19 mouse cellular contexts compared by ENCODE assay signal in genomic region chr10:9406101-9406500, GRCm38 (mm10).
"Had no signal": no experiment of that assay in that cellular context is flagged by ENCODE, and none has a peak within 500 bp of the region (broad histone marks: within the 10 kb centered on the region; RNA-seq: fewer than 3 reads in every experiment).

No protein-coding gene starts in this region.

- H3K9ac ChIP-seq: limb, embryonic 15.5 days; liver, embryonic 14.5 days; liver, postnatal 0 days; lung, embryonic 14.5 days; midbrain, embryonic 13.5 days; neural tube, embryonic 12.5 days had no signal

- ATAC-seq: intestine, postnatal 0 days; liver, postnatal 0 days; midbrain, embryonic 13.5 days had no signal

- H3K27ac ChIP-seq: kidney, postnatal 0 days; limb, embryonic 15.5 days; liver, embryonic 14.5 days; macrophage; midbrain, embryonic 13.5 days; neural tube, embryonic 12.5 days; stomach, postnatal 0 days had no signal

- H3K4me1 ChIP-seq: limb, embryonic 15.5 days; neural tube, embryonic 12.5 days had no signal

- H3K4me3 ChIP-seq: limb, embryonic 15.5 days; midbrain, embryonic 13.5 days; neural tube, embryonic 12.5 days had no signal

- H3K27me3 ChIP-seq: limb, embryonic 15.5 days; midbrain, embryonic 13.5 days; neural tube, embryonic 12.5 days had no signal

- H3K4me2 ChIP-seq: limb, embryonic 15.5 days; liver, embryonic 11.5 days; lung, embryonic 14.5 days; midbrain, embryonic 13.5 days; neural tube, embryonic 12.5 days had no signal

- H3K9me3 ChIP-seq: limb, embryonic 15.5 days; midbrain, embryonic 13.5 days; neural tube, embryonic 12.5 days had no signal

- DNase-seq: kidney, adult 2 months; kidney, postnatal 25 days; liver, postnatal 0 days; lung, embryonic 14.5 days; right cerebral cortex, adult 18-20 months; right cerebral cortex, postnatal 14 days; right cerebral cortex, postnatal 4 days; thymus, adult 2 months; thymus, postnatal 14 days; thymus, postnatal 4 days had no signal

- H3K36me3 ChIP-seq: limb, embryonic 15.5 days; midbrain, embryonic 13.5 days; neural tube, embryonic 12.5 days had no signal
